Mouse (Mus musculus) embryonic facial prominence, embryonic 10.5 days (tissue): ENCODE measurements around the gene Atp6v0d1. TPM values are rescaled to one million over a fixed set of nuclear protein-coding genes. Genes with fewer than 3 reads are reported as not detected.

Source experiments
- DNase-seq: peaks from one replicate; pipeline ENCODE4 v3.0.0-alpha.2; 2017; ENCODE audit warnings: low spot score
- H3K27ac ChIP-seq: fragments of 300-500 bp; sonication (generic); replicated peaks from 2 replicates; pipeline ENCODE4 v1.5.1; 2016; ENCODE audit warnings: mild to moderate bottlenecking
- H3K27me3 ChIP-seq: fragments of 300-500 bp; sonication (generic); replicated peaks from 2 replicates; pipeline ENCODE4 v1.6.1; 2016; ENCODE audit warnings: low read depth, mild to moderate bottlenecking; ENCODE audit not compliant: poor library complexity, severe bottlenecking
- H3K36me3 ChIP-seq: fragments of 300-500 bp; sonication (generic); replicated peaks from 2 replicates; pipeline ENCODE4 v1.6.1; 2016; ENCODE audit warnings: mild to moderate bottlenecking, moderate library complexity
- H3K4me1 ChIP-seq: fragments of 300-500 bp; sonication (generic); 2 replicates; pipeline ENCODE4 v1.6.1; 2016
- H3K4me3 ChIP-seq: fragments of 300-500 bp; sonication (generic); 2 replicates; pipeline ENCODE4 v1.5.1; 2016; ENCODE audit warnings: mild to moderate bottlenecking, moderate library complexity
- H3K9me3 ChIP-seq: fragments of 300-500 bp; sonication (generic); 2 replicates; pipeline ENCODE4 v1.6.1; 2016; ENCODE audit warnings: mild to moderate bottlenecking
- WGBS: fragments of 180-500 bp; shearing (Covaris S2); methylation state at CpG from one replicate; pipeline ENCODE4 v1.1.7; 2016; 5-methylcytosine and 5-hydroxymethylcytosine counted together
- polyA plus RNA-seq: library from polyadenylated mRNA; unstranded; fragments of >200 nt; fragmentation: Nextera tagmentation; extraction: Ambion mirVana; gene quantifications from 2 replicates; pipeline ENCODE4 v1.2.1, GENCODE M21; 2016

Gene Atp6v0d1
- polyA plus RNA-seq, 1 experiment from 2014 or later: 64.7 TPM

DNA sequence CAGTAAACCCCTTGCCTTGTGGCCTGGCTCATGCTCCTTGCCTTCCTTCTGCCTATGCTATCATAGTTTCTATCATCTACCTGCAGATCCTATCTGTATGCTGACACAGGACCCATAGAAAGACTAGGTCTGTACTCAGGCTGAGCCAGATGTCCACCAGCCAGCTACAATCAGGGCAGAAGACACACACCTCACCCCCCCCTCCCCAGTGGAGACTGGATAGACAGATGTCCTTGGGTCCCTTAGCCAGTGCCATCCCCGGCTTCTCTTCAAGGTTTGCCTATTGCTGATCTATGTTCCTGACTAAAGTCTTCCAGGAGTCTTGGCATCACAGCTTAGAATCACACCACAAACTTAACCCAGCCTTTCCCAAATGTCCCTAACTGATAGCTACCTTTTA is 37.6 kb downstream of the Atp6v0d1 start:
- WGBS: 97% methylated on average over 1 of the region's 1 CpGs
- no peaks in the 10 kb centered on the region for H3K9me3 ChIP-seq
- peaks cover 49% of the 10 kb centered on the region for H3K36me3 ChIP-seq
- no peak overlapping the region for H3K4me3 ChIP-seq
- H3K27me3 ChIP-seq: no peaks in the 10 kb centered on the region
- peaks cover 10% of the 10 kb centered on the region for H3K4me1 ChIP-seq
- DNase-seq: no peak
- no peak overlapping the region for H3K27ac ChIP-seq

DNA sequence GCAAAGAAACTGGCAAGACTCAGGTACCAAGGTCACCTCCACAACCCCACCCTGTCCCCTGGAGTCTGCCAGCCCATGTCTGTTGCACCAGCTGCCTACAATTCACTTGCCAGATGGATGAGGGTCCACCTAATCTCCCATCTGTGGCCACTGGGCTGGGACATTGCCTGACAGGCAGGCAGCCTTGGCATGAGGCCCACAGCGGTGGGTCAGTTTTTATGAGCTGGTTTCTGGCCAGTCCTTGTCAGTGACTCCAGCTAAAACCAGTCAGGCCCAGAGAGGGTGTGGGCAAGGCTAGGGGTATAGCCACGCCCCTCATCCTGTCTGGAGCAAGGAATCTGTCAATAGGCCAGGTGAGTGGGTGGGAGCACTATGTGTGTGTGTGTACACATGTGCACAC is 38.7 kb downstream of the Atp6v0d1 start:
- no peak overlapping the region for H3K4me3 ChIP-seq
- peaks cover 60% of the 10 kb centered on the region for H3K36me3 ChIP-seq
- no peaks in the 10 kb centered on the region for H3K27me3 ChIP-seq
- no peak for DNase-seq
- peaks cover 19% of the 10 kb centered on the region for H3K4me1 ChIP-seq
- no peak overlapping the region for H3K27ac ChIP-seq
- 80% methylated on average over 2 of the region's 2 CpGs for WGBS
- no peaks in the 10 kb centered on the region for H3K9me3 ChIP-seq

DNA sequence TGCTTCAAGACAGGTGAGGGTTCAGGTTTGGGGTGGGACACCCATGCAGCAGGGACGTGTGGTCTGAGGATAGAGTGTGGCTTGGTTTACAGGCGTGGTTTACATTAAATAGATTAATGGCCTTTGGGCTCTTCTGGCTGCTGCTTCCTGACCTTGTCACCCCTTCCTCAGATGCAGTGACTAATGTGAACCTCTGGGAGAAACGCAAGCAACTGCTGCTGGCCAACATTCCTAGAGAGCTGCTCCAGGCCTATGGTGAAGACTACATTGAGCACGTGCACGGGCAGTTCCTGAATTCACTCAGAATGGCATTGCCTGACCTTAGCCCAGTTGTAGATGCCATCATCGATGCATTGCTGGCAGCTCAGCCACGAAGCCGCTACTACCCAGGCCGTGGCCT is 43.0 kb downstream of the Atp6v0d1 start:
- DNase-seq: no peak
- 74% methylated on average over 9 of the region's 9 CpGs for WGBS
- Histone ChIP-seq H3K4me1 (peaks cover 54% of the 10 kb centered on the region), H3K9me3 (no peaks in the 10 kb centered on the region), H3K4me3 (no peak overlapping the region), H3K27ac (no peak overlapping the region), H3K36me3 (peaks cover 43% of the 10 kb centered on the region), H3K27me3 (peaks cover 31% of the 10 kb centered on the region)

- Histone ChIP-seq H3K4me1 (peaks cover 61% of the 10 kb centered on the region), H3K27ac (peak overlapping the region; percentile 40), H3K36me3 (peaks cover 40% of the 10 kb centered on the region), H3K9me3 (no peaks in the 10 kb centered on the region), H3K27me3 (peaks cover 38% of the 10 kb centered on the region), H3K4me3 (no peak overlapping the region)
- 84% methylated on average over 21 of the region's 21 CpGs for WGBS
- DNase-seq: no peak
Observed at GRCm38 (mm10) chr8:105521995-105522769, 43.7 kb downstream of the Atp6v0d1 start.

DNA sequence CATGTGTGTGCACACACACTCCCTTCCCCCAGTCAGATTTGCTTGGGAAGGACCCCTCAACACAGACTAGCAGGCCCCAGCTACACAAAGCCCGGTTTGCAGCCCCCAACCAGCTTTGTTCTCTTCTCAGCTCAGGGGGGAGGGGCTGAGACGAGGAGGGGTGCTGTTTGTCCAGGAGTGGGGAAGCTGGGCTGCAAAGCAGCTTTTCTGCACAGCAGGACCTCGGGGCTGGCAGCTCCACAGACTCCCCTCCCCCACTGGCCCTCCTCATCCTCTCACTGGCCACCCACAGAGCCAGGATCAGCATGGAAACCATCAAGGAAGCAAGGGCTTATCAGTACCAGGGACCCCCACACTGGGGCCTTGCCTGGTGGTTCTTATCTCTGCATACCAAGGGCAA is 44.8 kb downstream of the Atp6v0d1 start:
- WGBS: 0% methylated on average over 3 of the region's 3 CpGs
- peak; percentile 64 for DNase-seq
- H3K4me1 ChIP-seq: peaks cover 72% of the 10 kb centered on the region
- peak overlapping the region; percentile 84 for H3K4me3 ChIP-seq
- peaks cover 48% of the 10 kb centered on the region for H3K27me3 ChIP-seq
- H3K9me3 ChIP-seq: no peaks in the 10 kb centered on the region
- peaks cover 38% of the 10 kb centered on the region for H3K36me3 ChIP-seq
- H3K27ac ChIP-seq: peak overlapping the region; percentile 92

DNA sequence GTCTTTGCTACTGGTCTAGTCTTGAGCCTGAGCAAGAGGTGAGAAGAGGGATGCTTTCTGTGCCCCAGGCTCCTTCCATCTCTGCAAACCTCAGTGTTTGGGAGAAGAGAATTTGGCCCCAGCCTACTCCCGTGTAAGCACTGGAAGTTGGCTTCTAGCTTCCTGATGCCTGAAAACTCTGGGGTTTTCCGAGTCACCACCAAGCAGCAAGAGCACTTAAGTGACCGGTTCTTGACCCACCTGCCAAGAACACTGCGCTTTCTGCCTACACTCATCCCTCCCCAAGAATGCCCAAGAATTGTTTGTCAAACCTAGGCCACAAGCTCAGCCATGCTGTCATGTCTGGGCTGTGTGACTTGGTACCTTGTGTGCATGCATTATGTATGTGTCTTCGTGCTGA is 45.3 kb downstream of the Atp6v0d1 start:
- peaks cover 38% of the 10 kb centered on the region for H3K36me3 ChIP-seq
- 26% methylated on average over 5 of the region's 5 CpGs for WGBS
- H3K4me3 ChIP-seq: peak overlapping the region; percentile 84
- no peak for DNase-seq
- peak overlapping the region; percentile 92 for H3K27ac ChIP-seq
- H3K9me3 ChIP-seq: no peaks in the 10 kb centered on the region
- peaks cover 77% of the 10 kb centered on the region for H3K4me1 ChIP-seq
- H3K27me3 ChIP-seq: peaks cover 51% of the 10 kb centered on the region

GRCm38 (mm10) chr8:105519591-105519990 is 46.3 kb downstream of the Atp6v0d1 start:
- Histone ChIP-seq H3K4me1 (peaks cover 77% of the 10 kb centered on the region), H3K27me3 (peaks cover 61% of the 10 kb centered on the region), H3K36me3 (peaks cover 28% of the 10 kb centered on the region), H3K4me3 (peak overlapping the region; percentile 84), H3K27ac (peak overlapping the region; percentile 92), H3K9me3 (no peaks in the 10 kb centered on the region)
- 0% methylated on average over 2 of the region's 2 CpGs for WGBS
- DNase-seq: peak; percentile 63

DNA sequence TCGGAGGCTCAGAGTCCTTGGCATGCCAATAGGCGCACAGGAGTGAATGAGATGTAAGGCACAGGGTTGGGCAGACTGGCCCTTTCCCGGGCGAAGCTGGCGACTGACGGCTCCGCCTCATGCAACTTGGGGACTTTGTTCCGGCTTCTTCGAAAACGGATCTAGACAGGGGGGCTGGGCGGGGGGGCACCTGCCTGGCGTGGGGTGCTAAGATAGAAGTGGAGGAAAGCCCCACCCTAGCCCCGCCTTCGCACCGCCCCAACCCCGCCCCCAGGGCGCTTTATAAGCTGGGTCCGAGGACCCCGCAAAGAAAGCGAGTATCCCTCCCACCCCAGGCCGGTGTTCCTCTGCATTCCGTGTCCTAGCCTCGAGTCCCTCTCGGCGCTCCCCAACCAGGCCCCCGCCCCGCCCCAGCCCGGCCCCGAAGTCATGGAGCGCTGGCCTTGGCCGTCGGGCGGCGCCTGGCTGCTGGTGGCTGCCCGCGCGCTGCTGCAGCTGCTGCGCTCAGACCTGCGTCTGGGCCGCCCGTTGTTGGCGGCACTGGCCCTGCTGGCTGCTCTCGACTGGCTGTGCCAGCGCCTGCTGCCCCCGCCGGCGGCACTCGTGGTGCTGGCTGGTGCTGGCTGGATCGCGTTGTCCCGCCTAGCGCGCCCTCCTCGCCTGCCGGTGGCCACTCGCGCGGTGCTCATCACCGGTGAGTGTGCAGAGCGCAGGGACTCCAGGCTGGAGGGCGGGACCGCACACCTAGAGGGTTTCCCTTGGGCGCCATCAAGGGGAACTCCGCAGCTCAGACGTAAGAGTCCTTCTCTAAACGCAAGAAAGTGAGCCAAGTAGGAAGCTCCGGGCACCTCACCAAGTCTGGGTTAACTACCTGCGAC is 47.2 kb downstream of the Atp6v0d1 start, which contains the start of gene Hsd11b2:
TSS of gene Hsd11b2 (plus strand) at position 320 of the 878 bp plus-strand sequence.
- WGBS: under 1% methylated on average over 68 of the region's 68 CpGs
- Histone ChIP-seq H3K4me1 (peaks cover 79% of the 10 kb centered on the region), H3K4me3 (peak within 1 kb of the TSS; percentile 84), H3K9me3 (no peaks in the 10 kb centered on the region), H3K27me3 (peaks cover 68% of the 10 kb centered on the region), H3K27ac (peak within 1 kb of the TSS; percentile 92), H3K36me3 (peaks cover 19% of the 10 kb centered on the region)
- DNase-seq: peak; percentile 78

- H3K27ac ChIP-seq: peak overlapping the region; percentile 92; the same call in 1 of the 2 replicates
- H3K27me3 ChIP-seq: peaks cover 72% of the 10 kb centered on the region
- H3K36me3 ChIP-seq: peaks cover 6% of the 10 kb centered on the region
- H3K4me3 ChIP-seq: peak overlapping the region; percentile 84
- 36% methylated on average over 8 of the region's 8 CpGs for WGBS
- DNase-seq: peak; percentile 29
- H3K4me1 ChIP-seq: peaks cover 72% of the 10 kb centered on the region
- no peaks in the 10 kb centered on the region for H3K9me3 ChIP-seq
Observed at GRCm38 (mm10) chr8:105517346-105517745, 48.5 kb downstream of the Atp6v0d1 start.

GRCm38 (mm10) chr8:105516018-105516645 is 49.7 kb downstream of the Atp6v0d1 start:
- peak overlapping the region; percentile 43 for H3K4me3 ChIP-seq
- peaks cover 71% of the 10 kb centered on the region for H3K27me3 ChIP-seq
- no peaks in the 10 kb centered on the region for H3K36me3 ChIP-seq
- 8% methylated on average over 12 of the region's 12 CpGs for WGBS
- H3K9me3 ChIP-seq: no peaks in the 10 kb centered on the region
- peak overlapping the region; percentile 84 for H3K27ac ChIP-seq
- peak; percentile 90 for DNase-seq
- peaks cover 60% of the 10 kb centered on the region for H3K4me1 ChIP-seq

- Histone ChIP-seq H3K9me3 (no peaks in the 10 kb centered on the region), H3K4me1 (peaks cover 55% of the 10 kb centered on the region), H3K27me3 (peaks cover 57% of the 10 kb centered on the region), H3K27ac (no peak overlapping the region), H3K4me3 (no peak overlapping the region), H3K36me3 (no peaks in the 10 kb centered on the region)
- no peak for DNase-seq
- WGBS: 81% methylated on average over 5 of the region's 5 CpGs
Observed at GRCm38 (mm10) chr8:105514656-105515055, 51.2 kb downstream of the Atp6v0d1 start.

DNA sequence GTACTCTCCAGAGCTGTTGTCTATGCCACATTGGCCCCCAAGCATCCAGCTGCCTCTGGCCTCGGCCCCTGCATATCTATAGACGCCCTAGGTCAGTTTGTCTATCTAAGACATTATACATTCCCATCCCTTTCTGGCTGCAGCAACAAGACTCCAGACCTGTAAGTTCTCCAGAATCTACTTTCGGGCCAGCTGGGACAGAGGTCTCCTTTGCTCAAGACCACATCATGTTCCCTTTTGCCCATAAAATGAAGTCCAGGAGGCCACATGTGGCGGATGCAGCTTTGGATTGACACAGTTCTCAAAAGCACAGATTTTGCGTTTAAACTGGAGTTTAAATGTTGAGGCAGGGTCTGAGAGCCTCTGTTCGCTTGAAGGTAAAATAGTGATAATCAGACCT is 51.7 kb downstream of the Atp6v0d1 start:
- Histone ChIP-seq H3K27ac (no peak overlapping the region), H3K36me3 (no peaks in the 10 kb centered on the region), H3K27me3 (peaks cover 52% of the 10 kb centered on the region), H3K4me1 (peaks cover 55% of the 10 kb centered on the region), H3K9me3 (no peaks in the 10 kb centered on the region), H3K4me3 (no peak overlapping the region)
- WGBS: 82% methylated on average over 6 of the region's 6 CpGs
- DNase-seq: no peak
